Mouse (Mus musculus) thymus, postnatal 4 days (tissue): ENCODE measurements around the gene Th.

Source experiments
- DNase-seq: peaks from one replicate; pipeline ENCODE4 v3.0.0; 2021

The Th gene

GRCm38 (mm10) chr7:142899872-142900271, 31.1 kb downstream of the Th start:
- no peak for DNase-seq

GRCm38 (mm10) chr7:142897471-142897870, 33.5 kb downstream of the Th start:
- no peak for DNase-seq

- no peak for DNase-seq
Measured at GRCm38 (mm10) chr7:142895901-142896665, 34.8 kb downstream of the Th start.

DNA sequence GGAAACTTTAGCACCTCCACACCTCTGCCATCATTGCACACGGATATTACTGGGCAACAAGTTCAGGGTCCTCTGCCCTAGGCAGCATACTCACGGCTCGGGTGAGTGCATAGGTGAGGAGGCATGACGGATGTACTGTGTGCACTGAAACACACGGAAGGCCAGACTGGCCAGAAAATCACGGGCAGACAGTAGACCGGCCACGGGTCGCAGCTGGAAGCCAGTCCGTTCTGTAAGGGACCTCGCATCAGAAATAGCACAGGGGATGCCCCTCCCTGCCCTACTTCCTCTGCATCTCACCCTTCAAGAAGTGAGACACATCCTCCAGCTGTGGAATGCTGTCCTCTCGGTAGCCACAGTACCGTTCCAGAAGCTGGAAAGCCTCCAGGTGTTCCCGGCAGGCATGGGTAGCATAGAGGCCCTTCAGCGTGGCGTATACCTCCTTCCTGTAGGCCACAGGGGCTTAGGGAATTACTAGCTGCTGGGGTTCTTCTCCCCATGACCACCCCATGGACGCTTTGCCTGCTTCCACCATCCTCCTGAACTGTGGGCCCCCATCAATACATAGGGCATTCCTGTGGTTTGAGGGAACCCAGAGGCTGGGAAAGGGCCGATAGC, 35.6 kb downstream of the Th start:
- no peak for DNase-seq

GRCm38 (mm10) chr7:142894669-142895068, 36.3 kb downstream of the Th start:
- DNase-seq, result peak; percentile 83

DNA sequence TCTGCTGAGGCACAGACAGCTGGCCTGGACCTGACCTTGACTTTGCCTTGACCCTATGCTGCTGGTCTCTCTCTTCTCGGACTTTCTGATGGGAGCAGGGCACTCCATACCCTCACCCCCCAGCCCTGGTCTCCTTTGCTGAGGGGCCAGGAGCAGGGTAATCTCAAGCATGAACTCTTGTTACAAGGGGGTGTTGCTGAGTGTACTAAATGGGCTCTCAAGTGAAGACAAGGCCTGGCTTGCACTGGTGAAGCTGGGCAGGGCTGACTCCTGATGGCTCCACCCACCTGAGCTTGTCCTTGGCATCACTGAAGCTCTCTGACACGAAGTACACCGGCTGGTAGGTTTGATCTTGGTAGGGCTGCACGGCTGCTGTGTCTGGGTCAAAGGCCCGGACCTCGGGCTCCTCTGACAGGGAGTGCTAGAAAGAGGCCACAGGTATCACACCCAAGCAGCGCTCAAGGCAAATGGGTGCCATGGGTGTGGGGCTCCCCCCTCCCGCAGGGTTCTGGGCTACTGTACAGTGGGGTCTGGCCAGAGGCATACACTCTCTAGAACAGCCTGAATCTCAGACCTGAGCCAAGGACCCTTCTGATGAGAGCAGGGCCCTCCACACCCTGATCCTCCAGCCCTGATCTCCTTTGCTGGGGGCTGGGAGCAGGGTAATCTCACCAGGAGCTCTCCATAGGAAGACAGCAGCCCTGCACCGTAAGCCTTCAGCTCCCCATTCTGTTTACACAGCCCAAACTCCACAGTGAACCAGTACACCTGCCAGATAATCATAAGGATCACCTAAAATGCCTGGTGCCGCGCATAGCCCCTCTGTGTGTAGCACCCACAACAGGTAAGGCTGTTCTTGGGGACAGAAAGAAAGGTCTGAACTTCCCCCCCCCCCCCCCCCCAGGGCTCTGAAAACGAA, 36.9 kb downstream of the Th start:
- DNase-seq, result no peak

DNA sequence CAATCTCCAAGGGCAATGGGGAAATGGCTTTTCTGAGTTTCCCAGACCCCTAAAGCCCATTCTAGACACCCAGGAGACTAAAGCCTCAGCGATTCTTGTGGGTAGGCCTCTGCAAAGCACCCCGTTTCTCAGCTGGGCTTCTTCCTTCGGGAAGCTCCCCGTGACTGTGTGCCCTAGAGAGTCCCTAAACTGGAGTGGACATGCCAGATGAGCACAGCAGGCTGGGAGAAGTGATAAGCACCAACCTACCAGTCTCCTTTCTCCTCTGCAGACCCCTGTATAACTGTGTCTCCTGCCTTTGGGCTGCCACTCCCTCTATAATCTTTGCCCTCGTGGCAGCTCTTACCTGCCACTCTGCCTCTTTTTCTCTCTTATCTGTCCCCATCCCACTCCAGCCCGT, 37.6 kb downstream of the Th start:
- no peak for DNase-seq

GRCm38 (mm10) chr7:142869419-142870163, 61.3 kb downstream of the Th start:
- DNase-seq, result no peak

DNA sequence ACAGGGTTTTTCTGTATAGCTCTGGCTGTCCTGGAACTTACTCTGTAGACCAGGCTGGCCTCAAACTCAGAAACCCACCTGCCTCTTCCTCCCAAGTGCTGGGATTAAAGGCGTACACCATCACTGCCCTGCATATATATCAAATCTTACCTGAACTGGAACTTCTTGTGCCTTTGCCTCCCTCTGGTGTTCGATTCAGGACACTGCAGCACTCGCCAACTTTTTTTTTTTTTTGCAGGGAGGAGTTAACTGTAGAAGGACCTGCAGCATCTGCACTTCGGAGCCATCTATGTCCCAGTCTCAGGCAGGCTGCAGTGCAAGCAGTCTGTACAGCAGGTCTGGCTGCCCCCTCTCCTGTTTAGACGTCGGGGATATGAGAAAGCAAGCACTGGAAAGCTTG, 80.2 kb downstream of the Th start:
- peak; percentile 43 for DNase-seq
